ENCODE assay signal across 9 mouse cellular contexts in genomic region chr19:22448340-22449288, GRCm38 (mm10).
A peak's percentile ranks its signal among the peaks of the same experiment; 100 is the strongest.
DNase-seq lines count a peak whose midpoint lies in the region; ATAC-seq lines count a peak whose summit lies in the region.
"Had no signal": no experiment of that assay in that cellular context is flagged by ENCODE, and none has a peak within 500 bp of the region (broad histone marks: within the 10 kb centered on the region; RNA-seq: fewer than 3 reads in every experiment).

No protein-coding gene starts in this region.

- DNase-seq in cerebellum, adult 18-20 months, result peak; percentile 59 to 64
- no peak for DNase-seq in cerebellum, adult 8-10 months
- DNase-seq in right cerebral cortex, postnatal 4 days, result peak; percentile 11
- DNase-seq in right cerebral cortex, adult 18-20 months, result no peak
- DNase-seq in spleen, postnatal 4 days (ENCODE audit: low spot score in 2 of 2), result no peak
- DNase-seq in thymus, postnatal 36 days, result no peak
- DNase-seq in left cerebral cortex, postnatal 4 days, result no peak

- intact Hi-C loops in left cerebral cortex, postnatal 4 days (cut with DNase I), result loop anchor here (5.0 kb wide), 1 partner anchor 111 kb away; no protein-coding TSS in a partner anchor

- H3K4me1 ChIP-seq in limb, embryonic 13.5 days, result peaks cover 13% of the 10 kb centered on the region
- H3K4me1 ChIP-seq: megakaryocyte, embryonic 14.5 days had no signal

- no peaks in the 10 kb centered on the region for H3K9me3 ChIP-seq in limb, embryonic 13.5 days
- H3K9me3 ChIP-seq: megakaryocyte, embryonic 14.5 days had no signal

- peak overlapping the region; percentile 58 for H3K9ac ChIP-seq in limb, embryonic 13.5 days

- peak overlapping the region; percentile 74 for H3K4me2 ChIP-seq in limb, embryonic 13.5 days (replicated peaks)

- H3K27ac ChIP-seq in limb, embryonic 13.5 days, result no peak overlapping the region

- no peaks in the 10 kb centered on the region for H3K36me3 ChIP-seq in limb, embryonic 13.5 days

- 0 out of 2 replicates have a peak, but pooled peaks have one; percentile 41 for ATAC-seq in limb, embryonic 13.5 days (ENCODE audit: low FRiP score, low read depth)

- WGBS in limb, embryonic 13.5 days, result 33% methylated on average over 20 of the region's 20 CpGs

- H3K27me3 ChIP-seq in limb, embryonic 13.5 days, result peaks cover 4% of the 10 kb centered on the region; the same call in 1 of the 2 replicates

- peak overlapping the region; percentile 45 for H3K4me3 ChIP-seq in limb, embryonic 13.5 days

Comparison
In these comparisons a context has a peak if more than half of its experiments do, and no peak if none do; other contexts are left out.
1. DNase-seq: peak in cerebellum, adult 18-20 months (2 of 2) and right cerebral cortex, postnatal 4 days (single experiment); none in cerebellum, adult 8-10 months (single experiment), right cerebral cortex, adult 18-20 months (single experiment), spleen, postnatal 4 days (0 of 2), thymus, postnatal 36 days (0 of 2) and left cerebral cortex, postnatal 4 days (single experiment).